Mouse (Mus musculus): ENCODE data around the gene Gm3839. TPM values are rescaled to one million over a fixed set of nuclear protein-coding genes. Genes with fewer than 3 reads are reported as not detected.
"Not testable (repeated sequence)": the region's sequence is repeated elsewhere in the genome, so short reads cannot be mapped to it uniquely, and the experiment has no call there.

The Gm3839 gene
- 3.0 and 3.4 TPM in 2 replicates for polyA plus RNA-seq (2016; fragmentation: Nextera tagmentation; extraction: Ambion mirVana)

- H3K27ac ChIP-seq (ENCODE audit: poor library complexity, severe bottlenecking); H3K9ac ChIP-seq; H3K36me3 ChIP-seq; H3K27me3 ChIP-seq (replicated peaks); H3K4me2 ChIP-seq; ATAC-seq (ENCODE audit: insufficient number of reproducible peaks, low FRiP score); H3K4me3 ChIP-seq; H3K4me1 ChIP-seq (replicated peaks); H3K9me3 ChIP-seq (replicated peaks): not testable (repeated sequence)
Observed at GRCm38 (mm10) chr14:11356626-11357025, at the start of gene Gm3839. TSS of gene Gm3839 (minus strand) at chr14:11356726.

- H3K4me3 ChIP-seq: no peak overlapping the region
- H3K27ac ChIP-seq (ENCODE audit: poor library complexity, severe bottlenecking): no peak overlapping the region
- H3K36me3 ChIP-seq: no peaks in the 10 kb centered on the region
- no peak overlapping the region for H3K4me2 ChIP-seq
- no peaks in the 10 kb centered on the region for H3K27me3 ChIP-seq (replicated peaks)
- ATAC-seq (ENCODE audit: insufficient number of reproducible peaks, low FRiP score): no peak
- WGBS: 82% methylated on average over 9 of the region's 9 CpGs
- no peak overlapping the region for H3K9ac ChIP-seq
- H3K4me1 ChIP-seq (replicated peaks): no peaks in the 10 kb centered on the region
- no peaks in the 10 kb centered on the region for H3K9me3 ChIP-seq (replicated peaks)
Observed at GRCm38 (mm10) chr14:11405661-11406060, 49.1 kb upstream of the Gm3839 start.

GRCm38 (mm10) chr14:11377846-11378245 lies 21.3 kb upstream of the Gm3839 start:
- no peaks in the 10 kb centered on the region for H3K4me1 ChIP-seq (replicated peaks)
- H3K36me3 ChIP-seq: no peaks in the 10 kb centered on the region
- no peaks in the 10 kb centered on the region for H3K9me3 ChIP-seq (replicated peaks)
- H3K4me2 ChIP-seq: no peak overlapping the region
- WGBS: 82% methylated on average over 3 of the region's 3 CpGs
- no peak overlapping the region for H3K9ac ChIP-seq
- no peak overlapping the region for H3K27ac ChIP-seq (ENCODE audit: poor library complexity, severe bottlenecking)
- H3K27me3 ChIP-seq (replicated peaks): no peaks in the 10 kb centered on the region
- no peak for ATAC-seq (ENCODE audit: insufficient number of reproducible peaks, low FRiP score)
- no peak overlapping the region for H3K4me3 ChIP-seq

- Histone ChIP-seq H3K9me3 (replicated peaks) (no peaks in the 10 kb centered on the region), H3K27me3 (replicated peaks) (no peaks in the 10 kb centered on the region), H3K4me2 (no peak overlapping the region), H3K27ac (ENCODE audit: poor library complexity, severe bottlenecking) (no peak overlapping the region), H3K4me3 (no peak overlapping the region), H3K36me3 (no peaks in the 10 kb centered on the region), H3K4me1 (replicated peaks) (no peaks in the 10 kb centered on the region), H3K9ac (no peak overlapping the region)
- no peak for ATAC-seq (ENCODE audit: insufficient number of reproducible peaks, low FRiP score)
- WGBS: 71% methylated on average over 5 of the region's 5 CpGs
Observed at GRCm38 (mm10) chr14:11375225-11375624, 18.7 kb upstream of the Gm3839 start.

GRCm38 (mm10) chr14:11346086-11346485 lies 10.4 kb downstream of the Gm3839 start:
- no peaks in the 10 kb centered on the region for H3K36me3 ChIP-seq
- H3K4me1 ChIP-seq (replicated peaks): no peaks in the 10 kb centered on the region
- H3K9ac ChIP-seq: no peak overlapping the region
- H3K27ac ChIP-seq (ENCODE audit: poor library complexity, severe bottlenecking): no peak overlapping the region
- no peak overlapping the region for H3K4me2 ChIP-seq
- ATAC-seq (ENCODE audit: insufficient number of reproducible peaks, low FRiP score): no peak
- no peaks in the 10 kb centered on the region for H3K9me3 ChIP-seq (replicated peaks)
- no peaks in the 10 kb centered on the region for H3K27me3 ChIP-seq (replicated peaks)
- 66% methylated on average over 3 of the region's 3 CpGs for WGBS
- H3K4me3 ChIP-seq: no peak overlapping the region

DNA sequence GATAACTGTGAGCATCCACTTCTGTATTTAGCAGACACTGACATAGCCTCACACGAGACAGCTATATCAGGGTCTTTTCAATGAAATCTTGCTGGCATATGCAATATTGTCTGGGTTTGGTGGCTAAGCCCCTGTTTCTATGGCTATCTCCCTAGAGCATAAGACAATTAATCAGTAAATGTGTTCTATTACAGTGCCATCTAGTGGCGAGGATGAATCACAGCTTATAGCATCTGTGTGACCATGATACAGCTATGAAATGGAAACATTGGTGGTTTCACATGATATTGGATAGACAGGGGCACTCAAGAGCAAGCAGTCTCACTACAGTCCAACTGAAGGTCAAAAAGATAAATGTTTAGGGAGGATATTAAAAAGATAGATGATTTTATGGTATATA lies 26.5 kb downstream of the Gm3839 start:
- Histone ChIP-seq H3K27ac (ENCODE audit: poor library complexity, severe bottlenecking) (no peak overlapping the region), H3K4me1 (replicated peaks) (no peaks in the 10 kb centered on the region), H3K9ac (no peak overlapping the region), H3K4me2 (no peak overlapping the region), H3K27me3 (replicated peaks) (no peaks in the 10 kb centered on the region), H3K4me3 (no peak overlapping the region), H3K36me3 (no peaks in the 10 kb centered on the region), H3K9me3 (replicated peaks) (0 out of 2 replicates have a peak, but pooled peaks cover 3% of the 10 kb centered on the region)
- WGBS: 47% methylated on average over 2 of the region's 2 CpGs
- no peak for ATAC-seq (ENCODE audit: insufficient number of reproducible peaks, low FRiP score)

DNA sequence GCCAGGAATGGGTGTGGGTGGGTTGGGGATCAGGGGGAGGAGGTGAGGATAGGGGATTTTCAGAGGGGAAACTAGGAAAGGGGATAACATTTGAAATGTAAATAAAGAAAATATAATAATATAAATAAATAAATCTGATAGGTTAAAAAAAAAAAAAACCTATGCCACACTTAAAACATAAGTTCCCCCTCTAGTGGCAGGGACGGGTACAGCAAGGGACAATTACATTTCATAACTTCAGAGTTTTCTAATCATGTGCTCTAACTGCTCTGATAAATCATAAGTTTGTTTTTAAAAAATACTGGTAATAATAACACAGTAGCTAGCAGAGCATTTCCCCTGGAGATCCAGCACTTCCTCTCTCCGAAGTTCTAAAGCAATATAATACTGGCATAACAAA lies 49.4 kb downstream of the Gm3839 start:
- Histone ChIP-seq H3K27me3 (replicated peaks) (no peaks in the 10 kb centered on the region), H3K9ac (no peak overlapping the region), H3K27ac (ENCODE audit: poor library complexity, severe bottlenecking) (no peak overlapping the region), H3K4me1 (replicated peaks) (no peaks in the 10 kb centered on the region), H3K36me3 (no peaks in the 10 kb centered on the region), H3K4me2 (no peak overlapping the region), H3K9me3 (replicated peaks) (no peaks in the 10 kb centered on the region), H3K4me3 (no peak overlapping the region)
- WGBS: 26% methylated on average over 2 of the region's 2 CpGs
- no peak for ATAC-seq (ENCODE audit: insufficient number of reproducible peaks, low FRiP score)

DNA sequence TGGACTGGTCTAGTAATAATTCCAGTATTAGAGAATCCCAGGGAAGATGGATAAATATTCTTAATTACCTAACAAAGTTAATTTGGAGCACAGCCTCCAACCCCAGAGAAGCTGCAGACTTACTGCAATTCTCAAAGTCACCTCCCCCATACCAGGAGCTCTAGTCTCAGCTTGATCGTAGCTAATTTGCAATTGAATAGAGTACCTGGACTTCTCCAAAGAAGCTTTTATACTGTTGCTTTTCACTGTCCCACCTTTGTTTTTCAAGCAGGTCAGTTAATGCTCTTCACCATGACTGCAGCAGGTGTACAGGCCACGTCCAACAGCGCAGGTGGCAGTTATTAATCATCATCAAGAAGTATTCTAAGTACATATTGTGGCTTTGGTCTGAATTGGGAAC lies 68.6 kb downstream of the Gm3839 start:
- H3K36me3 ChIP-seq; ATAC-seq (ENCODE audit: insufficient number of reproducible peaks, low FRiP score): not testable (repeated sequence)

DNA sequence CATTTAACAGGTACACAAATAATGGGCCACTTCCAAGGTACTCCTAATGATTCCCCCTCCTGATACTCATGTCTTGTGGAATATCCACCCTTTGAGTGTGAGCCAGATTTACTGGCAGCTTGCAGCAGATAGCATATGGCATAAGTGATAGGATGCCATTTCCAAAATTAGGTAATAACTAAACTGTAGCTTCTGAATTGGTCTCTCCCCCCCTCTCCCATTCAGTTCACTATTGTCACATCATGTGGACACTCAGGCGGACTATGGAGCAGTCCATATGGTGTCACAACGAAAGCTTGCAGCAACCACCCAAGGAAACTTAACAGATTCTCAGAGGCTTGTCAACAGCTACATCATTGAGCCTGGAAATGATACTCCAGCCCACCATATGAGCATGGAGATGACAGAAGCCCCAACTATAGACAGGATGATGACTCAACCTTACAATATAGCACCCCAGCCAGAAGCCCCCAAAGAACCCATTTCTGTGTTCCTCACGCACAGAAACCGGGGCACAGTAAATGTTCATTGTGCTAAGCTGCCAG lies 99.3 kb downstream of the Gm3839 start:
- no peak for ATAC-seq (ENCODE audit: insufficient number of reproducible peaks, low FRiP score)
- Histone ChIP-seq H3K36me3 (no peaks in the 10 kb centered on the region), H3K4me2 (no peak overlapping the region), H3K27ac (ENCODE audit: poor library complexity, severe bottlenecking) (no peak overlapping the region), H3K27me3 (replicated peaks) (no peaks in the 10 kb centered on the region), H3K4me3 (no peak overlapping the region), H3K9ac (no peak overlapping the region), H3K9me3 (replicated peaks) (no peaks in the 10 kb centered on the region), H3K4me1 (replicated peaks) (no peaks in the 10 kb centered on the region)
- 81% methylated on average over 4 of the region's 4 CpGs for WGBS

More for the DNA sequence above, 68.6 kb downstream of the Gm3839 start:
- not testable (repeated sequence) for H3K4me3 ChIP-seq; H3K9ac ChIP-seq; H3K4me1 ChIP-seq (replicated peaks); H3K27me3 ChIP-seq (replicated peaks); H3K27ac ChIP-seq (ENCODE audit: poor library complexity, severe bottlenecking); H3K4me2 ChIP-seq
- peaks cover 14% of the 10 kb centered on the region for H3K9me3 ChIP-seq (replicated peaks)
- WGBS: 78% methylated on average over 3 of the region's 3 CpGs

GRCm38 (mm10) chr14:11248053-11248452 lies 108.5 kb downstream of the Gm3839 start:
- H3K4me2 ChIP-seq: no peak overlapping the region
- no peaks in the 10 kb centered on the region for H3K4me1 ChIP-seq (replicated peaks)
- H3K27me3 ChIP-seq (replicated peaks): no peaks in the 10 kb centered on the region
- no peak overlapping the region for H3K9ac ChIP-seq
- no peak overlapping the region for H3K4me3 ChIP-seq
- no peaks in the 10 kb centered on the region for H3K36me3 ChIP-seq
- no peaks in the 10 kb centered on the region for H3K9me3 ChIP-seq (replicated peaks)
- H3K27ac ChIP-seq (ENCODE audit: poor library complexity, severe bottlenecking): no peak overlapping the region
- ATAC-seq (ENCODE audit: insufficient number of reproducible peaks, low FRiP score): no peak

DNA sequence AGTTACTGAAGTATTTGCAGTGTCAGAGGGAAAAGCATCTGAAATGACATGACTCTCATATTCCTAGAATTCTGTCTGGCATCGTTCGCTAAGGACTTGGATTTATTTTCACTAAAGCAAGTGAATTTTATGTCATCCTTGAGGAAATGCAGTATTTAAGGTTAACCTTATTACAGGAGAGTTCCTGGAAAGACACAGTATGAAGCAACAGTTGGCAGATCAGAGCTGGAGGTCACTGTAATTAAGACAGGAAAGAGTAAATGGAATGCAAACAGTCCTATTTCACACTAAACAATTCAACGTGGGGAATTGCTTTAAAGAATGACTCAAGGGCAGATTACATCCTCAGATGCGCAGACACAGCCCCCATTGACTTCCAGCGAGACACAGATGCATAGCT lies 112.0 kb downstream of the Gm3839 start:
- WGBS: 58% methylated on average over 5 of the region's 5 CpGs
- Histone ChIP-seq H3K4me2 (no peak overlapping the region), H3K9me3 (replicated peaks) (no peaks in the 10 kb centered on the region), H3K4me1 (replicated peaks) (no peaks in the 10 kb centered on the region), H3K4me3 (no peak overlapping the region), H3K27ac (ENCODE audit: poor library complexity, severe bottlenecking) (no peak overlapping the region), H3K9ac (no peak overlapping the region), H3K27me3 (replicated peaks) (no peaks in the 10 kb centered on the region), H3K36me3 (no peaks in the 10 kb centered on the region)
- ATAC-seq (ENCODE audit: insufficient number of reproducible peaks, low FRiP score): no peak

DNA sequence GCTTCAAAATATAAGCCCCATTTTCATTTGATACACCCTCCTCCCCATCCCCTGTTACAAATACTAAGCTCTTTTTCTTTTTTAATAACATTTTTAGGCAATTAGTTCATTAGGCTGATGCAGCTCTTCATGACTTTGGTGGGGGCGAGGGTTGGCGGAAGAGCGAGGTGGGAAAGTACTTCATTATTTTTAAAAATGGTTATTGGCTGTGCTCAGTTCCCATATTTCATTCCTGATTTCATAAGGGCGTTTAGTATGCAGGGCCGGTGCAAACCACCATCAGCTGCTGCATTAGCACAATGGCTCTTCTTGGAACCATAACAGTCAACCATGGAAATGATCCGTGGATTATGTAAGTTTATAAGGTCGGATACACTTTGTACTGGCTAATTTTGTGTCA lies 124.4 kb downstream of the Gm3839 start:
- 90% methylated on average over 7 of the region's 7 CpGs for WGBS
- ATAC-seq (ENCODE audit: insufficient number of reproducible peaks, low FRiP score): no peak

More for the DNA sequence above, 124.4 kb downstream of the Gm3839 start:
- no peak overlapping the region for H3K4me2 ChIP-seq
- no peaks in the 10 kb centered on the region for H3K4me1 ChIP-seq (replicated peaks)
- H3K9me3 ChIP-seq (replicated peaks): no peaks in the 10 kb centered on the region; the same call in 1 of the 2 replicates
- no peak overlapping the region for H3K4me3 ChIP-seq
- no peak overlapping the region for H3K9ac ChIP-seq
- no peaks in the 10 kb centered on the region for H3K36me3 ChIP-seq
- H3K27ac ChIP-seq (ENCODE audit: poor library complexity, severe bottlenecking): no peak overlapping the region
- no peaks in the 10 kb centered on the region for H3K27me3 ChIP-seq (replicated peaks)

All from heart, embryonic 12.5 days (tissue).